Comparison of ENCODE assay signal across 7 mouse cellular contexts in genomic region chr2:169088870-169089484, GRCm38 (mm10).
DNase-seq lines count a peak whose midpoint lies in the region; ATAC-seq lines count a peak whose summit lies in the region.

No protein-coding gene starts in this region.

- intact Hi-C loops in heart, postnatal 36 days (cut with DNase I): no loop called here

- peak; percentile 10 for DNase-seq in right cerebral cortex, postnatal 14 days
- no peak for DNase-seq in right cerebral cortex, postnatal 4 days
- peak; percentile 45 for DNase-seq in induced T-regulatory cell, adult 2 months (ENCODE audit: low read depth)
- no peak for DNase-seq in adrenal gland, postnatal 25 days
- DNase-seq in heart, postnatal 36 days: no peak
- no peak for DNase-seq in frontal cortex, postnatal 10 days (ENCODE audit: low spot score in 2 of 2)

- ATAC-seq in megakaryocyte, adult 5-6 weeks (ENCODE audit: poor library complexity, severe bottlenecking): peak; percentile 89

Comparison
In these comparisons a context has a peak if more than half of its experiments do, and no peak if none do; other contexts are left out.
1. DNase-seq: peak in right cerebral cortex, postnatal 14 days (single experiment) and induced T-regulatory cell, adult 2 months (single experiment); none in right cerebral cortex, postnatal 4 days (single experiment), adrenal gland, postnatal 25 days (single experiment), heart, postnatal 36 days (0 of 2) and frontal cortex, postnatal 10 days (0 of 2).